Mouse (Mus musculus) kidney, adult 2 months (tissue): Measurements from ENCODE around the gene Itpr3. TPM values are rescaled to one million over a fixed set of nuclear protein-coding genes. Genes with fewer than 3 reads are reported as not detected.

ENCODE experiments used
- DNase-seq: peaks from one replicate; pipeline ENCODE4 v3.0.0; 2021
- H3K27ac ChIP-seq: fragments of 200-500 bp; 2 replicates; pipeline ENCODE4 v1.5.1; 2012; ENCODE audit warnings: low read depth, low read length, control low read depth, inconsistent platforms; ENCODE audit not compliant: insufficient read depth
- H3K27me3 ChIP-seq: fragments of 200-500 bp; replicated peaks from 2 replicates; pipeline ENCODE4 v1.6.1; 2012; ENCODE audit warnings: mild to moderate bottlenecking, moderate library complexity, low read length, inconsistent platforms; ENCODE audit not compliant: control insufficient read depth, insufficient read depth
- H3K36me3 ChIP-seq: fragments of 200-500 bp; 2 replicates; pipeline ENCODE4 v1.6.1; 2012; ENCODE audit warnings: mild to moderate bottlenecking, moderate library complexity, low read length, inconsistent platforms; ENCODE audit not compliant: control insufficient read depth, insufficient read depth
- H3K4me1 ChIP-seq: fragments of 200-500 bp; 2 replicates; pipeline ENCODE4 v1.6.1; 2011; ENCODE audit warnings: low read length; ENCODE audit not compliant: control insufficient read depth, insufficient read depth
- H3K4me3 ChIP-seq: fragments of 200-500 bp; 2 replicates; pipeline ENCODE4 v1.5.1; 2011; ENCODE audit warnings: mild to moderate bottlenecking, low read depth, low read length, control low read depth; ENCODE audit not compliant: insufficient read depth
- CTCF ChIP-seq: fragments of 200-500 bp; conservative IDR thresholded peaks from 2 replicates; pipeline ENCODE4 v1.5.1; 2011; ENCODE audit warnings: low read depth, mild to moderate bottlenecking, control low read depth, low read length, moderate library complexity, mixed read lengths; ENCODE audit not compliant: insufficient read depth, insufficient read length
- POLR2A ChIP-seq: fragments of 200-500 bp; IDR thresholded peaks from one replicate; pipeline ENCODE4 v1.6.1; 2011; ENCODE audit warnings: low read depth, low read length, control low read depth
- WGBS: fragments of 180-500 bp; shearing (Covaris S2); methylation state at CpG from one replicate; pipeline ENCODE4 v1.1.7; 2018; 5-methylcytosine and 5-hydroxymethylcytosine counted together
- polyA plus RNA-seq: library from polyadenylated mRNA; depleted of rRNA; stranded (reverse); fragments of >200 nt; gene quantifications from 2 replicates; pipeline ENCODE4 v1.2.3, GENCODE M21; 2012

The Itpr3 gene
- polyA plus RNA-seq, 1 experiment: 6.9 TPM

GRCm38 (mm10) chr17:27125185-27125584 lies 68.1 kb downstream of the Itpr3 start:
- no peaks in the 10 kb centered on the region for H3K36me3 ChIP-seq
- no peaks in the 10 kb centered on the region for H3K4me1 ChIP-seq
- no peaks in the 10 kb centered on the region for H3K27me3 ChIP-seq
- H3K27ac ChIP-seq: no peak overlapping the region; the same call in 1 of the 2 replicates
- WGBS: 44% methylated on average over 12 of the region's 12 CpGs
- DNase-seq: peak; percentile 70
- TF ChIP-seq CTCF (peak; percentile 77), POLR2A (no peak)
- H3K4me3 ChIP-seq: no peak overlapping the region

- no peak for TF ChIP-seq CTCF
- H3K4me1 ChIP-seq: no peaks in the 10 kb centered on the region
- no peak overlapping the region for H3K27ac ChIP-seq
- H3K27me3 ChIP-seq: no peaks in the 10 kb centered on the region
- DNase-seq: no peak
- no peak overlapping the region for H3K4me3 ChIP-seq
- 91% methylated on average over 11 of the region's 11 CpGs for WGBS
- H3K36me3 ChIP-seq: no peaks in the 10 kb centered on the region
Measured at GRCm38 (mm10) chr17:27125669-27126202, 68.6 kb downstream of the Itpr3 start.

GRCm38 (mm10) chr17:27126974-27127373 lies 69.9 kb downstream of the Itpr3 start:
- TF ChIP-seq POLR2A (no peak), CTCF (no peak)
- WGBS: 83% methylated on average over 10 of the region's 10 CpGs
- Histone ChIP-seq H3K27me3 (no peaks in the 10 kb centered on the region), H3K36me3 (no peaks in the 10 kb centered on the region), H3K4me3 (no peak overlapping the region), H3K27ac (no peak overlapping the region), H3K4me1 (no peaks in the 10 kb centered on the region)
- no peak for DNase-seq

- peaks cover 2% of the 10 kb centered on the region for H3K4me1 ChIP-seq
- H3K27me3 ChIP-seq: no peaks in the 10 kb centered on the region
- TF ChIP-seq CTCF (no peak), POLR2A (no peak)
- H3K4me3 ChIP-seq: no peak overlapping the region
- H3K36me3 ChIP-seq: no peaks in the 10 kb centered on the region
- 93% methylated on average over 5 of the region's 5 CpGs for WGBS
- DNase-seq: no peak
- no peak overlapping the region for H3K27ac ChIP-seq
Measured at GRCm38 (mm10) chr17:27128189-27128588, 71.1 kb downstream of the Itpr3 start.

GRCm38 (mm10) chr17:27129291-27129690 lies 72.2 kb downstream of the Itpr3 start:
- no peak for DNase-seq
- H3K4me3 ChIP-seq: no peak overlapping the region
- H3K4me1 ChIP-seq: peaks cover 4% of the 10 kb centered on the region
- no peak for TF ChIP-seq POLR2A
- TF ChIP-seq CTCF: no peak
- 57% methylated on average over 13 of the region's 13 CpGs for WGBS
- H3K27ac ChIP-seq: no peak overlapping the region
- no peaks in the 10 kb centered on the region for H3K27me3 ChIP-seq
- no peaks in the 10 kb centered on the region for H3K36me3 ChIP-seq

- no peaks in the 10 kb centered on the region for H3K27me3 ChIP-seq
- H3K4me1 ChIP-seq: peaks cover 4% of the 10 kb centered on the region
- DNase-seq: no peak
- no peak overlapping the region for H3K4me3 ChIP-seq
- no peak for TF ChIP-seq CTCF
- TF ChIP-seq POLR2A: no peak
- no peak overlapping the region for H3K27ac ChIP-seq
- 84% methylated on average over 7 of the region's 7 CpGs for WGBS
- no peaks in the 10 kb centered on the region for H3K36me3 ChIP-seq
Measured at GRCm38 (mm10) chr17:27129819-27130218, 72.7 kb downstream of the Itpr3 start.

- 62% methylated on average over 9 of the region's 9 CpGs for WGBS
- DNase-seq: no peak
- no peaks in the 10 kb centered on the region for H3K36me3 ChIP-seq
Measured at GRCm38 (mm10) chr17:27130246-27130645, 73.1 kb downstream of the Itpr3 start.

GRCm38 (mm10) chr17:27131240-27131665 lies 74.1 kb downstream of the Itpr3 start:
- DNase-seq: no peak
- Histone ChIP-seq H3K27me3 (no peaks in the 10 kb centered on the region), H3K4me3 (no peak overlapping the region), H3K4me1 (peaks cover 4% of the 10 kb centered on the region), H3K36me3 (no peaks in the 10 kb centered on the region), H3K27ac (no peak overlapping the region)
- TF ChIP-seq POLR2A (no peak), CTCF (no peak)
- 80% methylated on average over 10 of the region's 10 CpGs for WGBS

More at GRCm38 (mm10) chr17:27130246-27130645, 73.1 kb downstream of the Itpr3 start:
- H3K4me3 ChIP-seq: no peak overlapping the region
- TF ChIP-seq CTCF (no peak), POLR2A (no peak)
- peaks cover 4% of the 10 kb centered on the region for H3K4me1 ChIP-seq
- no peaks in the 10 kb centered on the region for H3K27me3 ChIP-seq
- no peak overlapping the region for H3K27ac ChIP-seq
